Mouse (Mus musculus) liver, postnatal 0 days (tissue): ENCODE results near the gene Srcin1.

Experiments
- CTCF ChIP-seq: sonication (generic); IDR thresholded peaks from 2 replicates; pipeline ENCODE4 v1.5.1; 2016; ENCODE audit warnings: antibody characterized with exemption, low read depth
- EP300 ChIP-seq: IDR thresholded peaks from 2 replicates; pipeline ENCODE4 v1.6.1; 2016; ENCODE audit warnings: antibody characterized with exemption, low read depth, mild to moderate bottlenecking

DNA sequence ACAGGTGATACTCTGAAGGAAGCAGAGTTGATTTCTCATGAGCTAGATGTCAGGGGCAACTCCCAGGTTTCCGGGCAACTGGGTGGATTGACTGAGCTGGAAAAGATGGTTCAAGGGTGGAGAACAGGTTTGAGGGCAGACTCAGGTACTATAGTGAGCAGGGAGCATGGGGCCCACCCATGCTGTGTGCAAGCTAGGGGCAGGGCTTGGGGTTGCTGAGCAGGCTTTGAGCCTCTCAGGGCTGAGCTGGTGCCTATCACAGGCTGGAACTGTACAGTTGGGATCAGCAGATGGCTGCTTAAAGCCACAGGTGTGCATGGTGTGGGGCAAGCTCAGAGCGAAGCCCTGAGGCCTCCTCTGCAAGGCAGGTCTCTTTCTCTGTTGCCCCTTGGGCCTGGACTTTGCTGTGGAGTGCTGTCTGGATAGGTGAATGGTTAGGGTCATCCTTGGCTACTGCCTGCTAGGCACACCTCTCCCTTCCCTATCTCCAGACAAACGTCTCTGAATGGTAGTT lies 114.6 kb downstream of the Srcin1 start:
- no peak for TF ChIP-seq CTCF
- TF ChIP-seq EP300: no peak
